Mouse (Mus musculus): ENCODE data around the gene Tox2.

DNA sequence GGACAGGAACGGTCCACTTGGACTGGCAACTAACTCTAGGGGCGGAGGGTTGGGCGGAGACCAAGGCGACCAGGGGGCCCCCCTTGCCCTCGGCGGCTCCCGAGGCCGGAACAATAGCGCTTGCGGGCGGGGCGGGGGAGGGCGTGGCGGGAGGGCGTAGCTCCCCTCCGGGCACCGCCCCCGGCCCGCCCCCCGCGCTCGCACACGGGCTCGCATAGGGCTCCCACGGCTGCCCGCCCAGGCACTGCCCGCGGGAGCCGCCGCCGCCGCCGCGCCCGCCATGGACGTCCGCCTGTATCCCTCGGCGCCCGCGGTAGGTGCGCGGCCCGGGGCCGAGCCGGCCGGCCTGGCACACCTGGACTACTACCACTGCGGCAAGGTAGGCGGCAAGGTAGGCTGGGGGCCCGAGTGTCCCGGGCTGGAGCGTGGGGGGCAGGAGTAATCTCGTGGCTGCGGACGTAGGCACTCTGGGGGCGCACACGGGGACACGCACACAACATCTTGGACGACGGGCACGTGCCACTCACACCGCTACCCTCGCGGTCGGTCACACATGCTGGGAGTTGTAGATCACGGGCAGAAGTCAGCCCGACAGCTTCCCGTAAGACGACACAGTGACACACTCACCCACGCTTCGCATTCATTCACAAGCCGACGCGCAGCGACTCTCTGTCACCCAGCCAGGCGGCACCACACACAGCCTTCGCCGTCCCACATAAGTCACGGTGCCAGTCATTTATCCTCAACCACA lies at the start of gene Tox2:
- no peak for TF ChIP-seq CTCF (IDR thresholded peaks at IDR 0.05; ENCODE audit: extremely low read depth, insufficient read depth, insufficient read length, insufficient replicate concordance)
- TF ChIP-seq POLR2A (IDR thresholded peaks at IDR 0.05; ENCODE audit: low read depth, low read length), result no peak
